Mouse (Mus musculus) ES-E14 (cell line): ENCODE measurements at regions not wholly inside any gene's neighbourhood (a gene's known extent, or its start where the extent isn't known, plus 50 kb on each side); places are given as distances from the start of the nearest gene placed in this dataset.

ENCODE experiments used
- CHD2 ChIP-seq: IDR thresholded peaks from 2 replicates; pipeline ENCODE4 v1.6.1; 2014; ENCODE audit warnings: mild to moderate bottlenecking, low read depth, low read length, inconsistent platforms
- HCFC1 ChIP-seq: IDR thresholded peaks from 2 replicates; pipeline ENCODE4 v1.6.1; 2012; ENCODE audit warnings: low read length, inconsistent platforms, borderline replicate concordance; ENCODE audit not compliant: insufficient read depth

- TF ChIP-seq CHD2 (no peak), HCFC1 (no peak)
Observed at GRCm38 (mm10) chr13:80519792-80520191, 363.4 kb upstream of the Arrdc3 start.
